Mouse (Mus musculus): ENCODE data around the gene Olfr1124. TPM values are rescaled to one million over a fixed set of nuclear protein-coding genes. Genes with fewer than 3 reads are reported as not detected.
"Not testable (repeated sequence)": the region's sequence is repeated elsewhere in the genome, so short reads cannot be mapped to it uniquely, and the experiment has no call there.

Olfr1124 gene
- 0.06 and 0.11 TPM in 2 replicates for polyA plus RNA-seq (2016; fragmentation: Nextera tagmentation; extraction: Ambion mirVana)

- no peak within 1 kb of the TSS for H3K27ac ChIP-seq
- no peaks in the 10 kb centered on the region for H3K9me3 ChIP-seq (replicated peaks)
- no peak for DNase-seq (ENCODE audit: low spot score)
- no peaks in the 10 kb centered on the region for H3K27me3 ChIP-seq (ENCODE audit: low read depth, poor library complexity, severe bottlenecking)
- no peak within 1 kb of the TSS for H3K4me3 ChIP-seq
- H3K36me3 ChIP-seq = no peaks in the 10 kb centered on the region
- WGBS = 95% methylated on average over 1 of the region's 1 CpGs
- no peaks in the 10 kb centered on the region for H3K4me1 ChIP-seq
Measured at GRCm38 (mm10) chr2:87429975-87430374, at the start of gene Olfr1124. Gene Olfr1124 (plus strand): TSS chr2:87430275.

- DNase-seq (ENCODE audit: low spot score) = no peak
- 93% methylated on average over 2 of the region's 2 CpGs for WGBS
- Histone ChIP-seq H3K4me3 (no peak overlapping the region), H3K27me3 (ENCODE audit: low read depth, poor library complexity, severe bottlenecking) (no peaks in the 10 kb centered on the region), H3K9me3 (replicated peaks) (no peaks in the 10 kb centered on the region), H3K36me3 (no peaks in the 10 kb centered on the region), H3K27ac (no peak overlapping the region), H3K4me1 (no peaks in the 10 kb centered on the region)
Measured at GRCm38 (mm10) chr2:87383935-87384334, 46.1 kb upstream of the Olfr1124 start.

DNA sequence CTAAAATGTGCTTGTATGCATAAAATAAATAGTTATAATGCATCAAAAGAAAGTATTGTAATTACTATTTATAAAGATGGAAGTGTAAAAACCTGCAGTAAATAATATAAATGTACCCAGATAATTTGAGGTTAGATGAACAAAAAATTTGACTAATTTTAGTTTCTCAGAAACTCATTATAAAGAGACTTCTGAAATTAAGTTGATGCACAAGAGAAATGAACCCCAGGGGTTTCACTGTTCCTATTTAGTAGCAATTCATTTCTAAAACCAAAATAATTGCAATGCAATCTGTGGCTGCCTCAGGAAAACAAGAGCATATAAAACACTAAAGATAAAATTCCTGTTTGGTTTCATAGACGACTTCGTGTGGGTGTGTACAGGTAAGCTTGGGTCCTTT lies 44.5 kb upstream of the Olfr1124 start, which contains the start of gene Olfr1122:
Gene Olfr1122 (plus strand): TSS at position 301 of the 400 bp plus-strand sequence.
- H3K27me3 ChIP-seq (ENCODE audit: low read depth, poor library complexity, severe bottlenecking) = no peaks in the 10 kb centered on the region
- WGBS = 96% methylated on average over 2 of the region's 2 CpGs
- no peaks in the 10 kb centered on the region for H3K9me3 ChIP-seq (replicated peaks)
- H3K4me3 ChIP-seq = no peak within 1 kb of the TSS
- H3K4me1 ChIP-seq = no peaks in the 10 kb centered on the region
- no peak within 1 kb of the TSS for H3K27ac ChIP-seq
- no peaks in the 10 kb centered on the region for H3K36me3 ChIP-seq
- no peak for DNase-seq (ENCODE audit: low spot score)

- H3K27me3 ChIP-seq (ENCODE audit: low read depth, poor library complexity, severe bottlenecking); H3K36me3 ChIP-seq; H3K4me1 ChIP-seq; H3K4me3 ChIP-seq; DNase-seq (ENCODE audit: low spot score); H3K27ac ChIP-seq; H3K9me3 ChIP-seq (replicated peaks): not testable (repeated sequence)
- WGBS = 98% methylated on average over 5 of the region's 5 CpGs
Measured at GRCm38 (mm10) chr2:87393605-87394004, 36.5 kb upstream of the Olfr1124 start.

DNA sequence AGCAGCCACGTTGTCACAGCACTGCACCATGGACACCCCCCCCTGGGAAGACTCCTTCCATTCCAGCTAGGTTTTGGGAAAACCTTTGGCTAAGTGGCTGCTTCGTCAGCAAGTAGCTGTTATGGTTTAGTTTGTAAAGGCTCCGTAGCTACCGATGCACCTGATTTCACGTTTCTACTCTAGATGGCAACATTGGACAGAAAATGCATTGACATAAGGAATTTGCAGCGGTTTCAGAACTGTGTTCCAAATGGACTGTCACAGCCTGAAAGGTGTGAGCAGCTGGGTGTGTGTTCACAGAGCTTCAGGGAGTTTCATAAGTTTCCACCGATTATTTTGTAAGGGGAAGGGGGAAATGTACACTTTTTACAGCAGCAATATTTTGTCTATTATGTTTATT lies 35.4 kb upstream of the Olfr1124 start:
- H3K27me3 ChIP-seq (ENCODE audit: low read depth, poor library complexity, severe bottlenecking); H3K4me1 ChIP-seq; H3K9me3 ChIP-seq (replicated peaks); H3K4me3 ChIP-seq; DNase-seq (ENCODE audit: low spot score); H3K27ac ChIP-seq; H3K36me3 ChIP-seq: not testable (repeated sequence)
- 87% methylated on average over 7 of the region's 7 CpGs for whole genome bisulfite sequencing

DNA sequence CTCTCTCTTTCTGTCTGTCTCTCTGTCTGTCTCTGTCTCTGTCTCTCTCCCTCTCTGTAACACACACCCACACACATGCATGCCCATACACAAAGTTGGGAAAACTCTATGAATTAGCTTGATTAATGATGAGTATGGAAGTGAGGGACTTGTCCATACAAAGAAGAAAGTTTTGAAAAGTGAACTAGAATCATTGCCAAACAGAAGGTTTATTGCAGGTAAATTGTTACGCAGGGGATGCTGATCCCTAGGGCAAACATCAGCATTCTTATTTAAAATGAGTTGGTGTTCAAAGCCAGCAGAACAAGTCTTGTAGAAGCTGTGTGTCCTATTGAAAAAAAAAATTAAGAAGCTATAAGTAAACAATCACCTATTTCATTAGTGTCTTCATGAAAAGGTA lies 13.7 kb upstream of the Olfr1124 start, which contains the start of gene Olfr1123:
Gene Olfr1123 (plus strand): TSS at position 301 of the 400 bp plus-strand sequence.
- Histone ChIP-seq H3K4me3 (no peak within 1 kb of the TSS), H3K4me1 (no peaks in the 10 kb centered on the region), H3K36me3 (no peaks in the 10 kb centered on the region), H3K27me3 (ENCODE audit: low read depth, poor library complexity, severe bottlenecking) (no peaks in the 10 kb centered on the region), H3K27ac (no peak within 1 kb of the TSS), H3K9me3 (replicated peaks) (no peaks in the 10 kb centered on the region)
- DNase-seq (ENCODE audit: low spot score) = no peak
- WGBS = 90% methylated on average over 1 of the region's 1 CpGs

- no peak overlapping the region for H3K4me3 ChIP-seq
- DNase-seq (ENCODE audit: low spot score) = no peak
- no peak overlapping the region for H3K27ac ChIP-seq
- H3K36me3 ChIP-seq = no peaks in the 10 kb centered on the region
- H3K27me3 ChIP-seq (ENCODE audit: low read depth, poor library complexity, severe bottlenecking) = no peaks in the 10 kb centered on the region
- WGBS = 89% methylated on average over 16 of the region's 16 CpGs
- H3K9me3 ChIP-seq (replicated peaks) = no peaks in the 10 kb centered on the region
- H3K4me1 ChIP-seq = no peaks in the 10 kb centered on the region
Measured at GRCm38 (mm10) chr2:87437731-87438130, 7.7 kb downstream of the Olfr1124 start.

- Histone ChIP-seq H3K27me3 (ENCODE audit: low read depth, poor library complexity, severe bottlenecking) (no peaks in the 10 kb centered on the region), H3K27ac (no peak within 1 kb of the TSS), H3K4me3 (no peak within 1 kb of the TSS), H3K36me3 (no peaks in the 10 kb centered on the region), H3K9me3 (replicated peaks) (no peaks in the 10 kb centered on the region), H3K4me1 (no peaks in the 10 kb centered on the region)
- no peak for DNase-seq (ENCODE audit: low spot score)
Measured at GRCm38 (mm10) chr2:87453662-87454061, 23.6 kb downstream of the Olfr1124 start, which contains the start of gene Olfr1126. Gene Olfr1126 (plus strand): TSS chr2:87453962.

GRCm38 (mm10) chr2:87461769-87462168 lies 31.7 kb downstream of the Olfr1124 start:
- H3K27me3 ChIP-seq (ENCODE audit: low read depth, poor library complexity, severe bottlenecking) = no peaks in the 10 kb centered on the region
- H3K27ac ChIP-seq = no peak overlapping the region
- 95% methylated on average over 4 of the region's 4 CpGs for WGBS
- H3K4me3 ChIP-seq = no peak overlapping the region
- no peak for DNase-seq (ENCODE audit: low spot score)
- no peaks in the 10 kb centered on the region for H3K36me3 ChIP-seq
- H3K9me3 ChIP-seq (replicated peaks) = no peaks in the 10 kb centered on the region
- H3K4me1 ChIP-seq = no peaks in the 10 kb centered on the region

- Histone ChIP-seq H3K36me3 (no peaks in the 10 kb centered on the region), H3K27ac (no peak overlapping the region), H3K27me3 (ENCODE audit: low read depth, poor library complexity, severe bottlenecking) (no peaks in the 10 kb centered on the region), H3K4me1 (no peaks in the 10 kb centered on the region), H3K9me3 (replicated peaks) (no peaks in the 10 kb centered on the region), H3K4me3 (no peak overlapping the region)
- no peak for DNase-seq (ENCODE audit: low spot score)
Measured at GRCm38 (mm10) chr2:87480207-87480606, 50.1 kb downstream of the Olfr1124 start.

GRCm38 (mm10) chr2:87481158-87481557 lies 51.1 kb downstream of the Olfr1124 start:
- 92% methylated on average over 4 of the region's 4 CpGs for WGBS
- H3K36me3 ChIP-seq = no peaks in the 10 kb centered on the region
- H3K27ac ChIP-seq = no peak overlapping the region
- no peak for DNase-seq (ENCODE audit: low spot score)
- no peaks in the 10 kb centered on the region for H3K27me3 ChIP-seq (ENCODE audit: low read depth, poor library complexity, severe bottlenecking)
- H3K4me1 ChIP-seq = no peaks in the 10 kb centered on the region
- no peaks in the 10 kb centered on the region for H3K9me3 ChIP-seq (replicated peaks)
- H3K4me3 ChIP-seq = no peak overlapping the region

GRCm38 (mm10) chr2:87482276-87482675 lies 52.2 kb downstream of the Olfr1124 start:
- Histone ChIP-seq H3K36me3 (no peaks in the 10 kb centered on the region), H3K4me3 (no peak overlapping the region), H3K27ac (no peak overlapping the region), H3K9me3 (replicated peaks) (no peaks in the 10 kb centered on the region), H3K27me3 (ENCODE audit: low read depth, poor library complexity, severe bottlenecking) (no peaks in the 10 kb centered on the region), H3K4me1 (no peaks in the 10 kb centered on the region)
- 81% methylated on average over 2 of the region's 2 CpGs for WGBS
- no peak for DNase-seq (ENCODE audit: low spot score)

Data from limb, embryonic 10.5 days (tissue).